Mouse (Mus musculus) midbrain, embryonic 11.5 days (tissue): ENCODE data around the gene Cuta. TPM values are rescaled to one million over a fixed set of nuclear protein-coding genes. Genes with fewer than 3 reads are reported as not detected.
"Not testable (repeated sequence)": the region's sequence is repeated elsewhere in the genome, so short reads cannot be mapped to it uniquely, and the experiment has no call there.

Experiments
- ATAC-seq: fragments of 200-750 bp; cut with Nextera tagmentation; 2 replicates; pipeline ENCODE4 v1.8.0; 2017; ENCODE audit warnings: moderate TSS enrichment, moderate library complexity; ENCODE audit not compliant: low FRiP score
- DNase-seq: peaks from one replicate; pipeline ENCODE4 v3.0.0; 2015; ENCODE audit warnings: low spot score; ENCODE audit errors: missing footprints
- H3K27ac ChIP-seq: fragments of 300-500 bp; sonication (generic); 2 replicates; pipeline ENCODE4 v1.5.1; 2014; ENCODE audit warnings: low read depth, low read length
- H3K27me3 ChIP-seq: fragments of 300-500 bp; sonication (generic); 2 replicates; pipeline ENCODE4 v1.6.1; 2014; ENCODE audit warnings: mild to moderate bottlenecking, low read length, moderate library complexity, mixed read lengths; ENCODE audit not compliant: control insufficient read depth, insufficient read depth
- H3K36me3 ChIP-seq: fragments of 300-500 bp; sonication (generic); 2 replicates; pipeline ENCODE4 v1.6.1; 2014; ENCODE audit warnings: mild to moderate bottlenecking, low read length, moderate library complexity, mixed read lengths; ENCODE audit not compliant: control insufficient read depth, insufficient read depth
- H3K4me1 ChIP-seq: fragments of 300-500 bp; sonication (generic); 2 replicates; pipeline ENCODE4 v1.6.1; 2014; ENCODE audit warnings: low read length; ENCODE audit not compliant: control insufficient read depth, insufficient read depth
- H3K4me2 ChIP-seq: fragments of 300-500 bp; sonication (generic); 2 replicates; pipeline ENCODE4 v1.6.1; 2014; ENCODE audit warnings: mild to moderate bottlenecking, moderate library complexity
- H3K4me3 ChIP-seq: fragments of 300-500 bp; sonication (generic); 2 replicates; pipeline ENCODE4 v1.5.1; 2014; ENCODE audit warnings: low read depth, low read length
- H3K9ac ChIP-seq: fragments of 300-500 bp; sonication (generic); 2 replicates; pipeline ENCODE4 v1.6.1; 2014; ENCODE audit warnings: low read length
- H3K9me3 ChIP-seq: fragments of 300-500 bp; sonication (generic); 2 replicates; pipeline ENCODE4 v1.6.1; 2016; ENCODE audit warnings: low read length; ENCODE audit not compliant: control insufficient read depth
- WGBS: fragments of 180-500 bp; shearing (Covaris S2); extraction: QIAGEN DNeasy Blood & Tissue Kit; methylation state at CpG from one replicate; pipeline ENCODE4 v1.1.7; 2014; 5-methylcytosine and 5-hydroxymethylcytosine counted together
- polyA plus RNA-seq: library from polyadenylated mRNA; unstranded; fragments of >200 nt; fragmentation: Nextera tagmentation; extraction: Ambion mirVana; gene quantifications from 2 replicates; pipeline ENCODE4 v1.2.1, GENCODE M21; 2014

Cuta gene
- polyA plus RNA-seq, 1 experiment from 2014 or later: 157 TPM

DNA sequence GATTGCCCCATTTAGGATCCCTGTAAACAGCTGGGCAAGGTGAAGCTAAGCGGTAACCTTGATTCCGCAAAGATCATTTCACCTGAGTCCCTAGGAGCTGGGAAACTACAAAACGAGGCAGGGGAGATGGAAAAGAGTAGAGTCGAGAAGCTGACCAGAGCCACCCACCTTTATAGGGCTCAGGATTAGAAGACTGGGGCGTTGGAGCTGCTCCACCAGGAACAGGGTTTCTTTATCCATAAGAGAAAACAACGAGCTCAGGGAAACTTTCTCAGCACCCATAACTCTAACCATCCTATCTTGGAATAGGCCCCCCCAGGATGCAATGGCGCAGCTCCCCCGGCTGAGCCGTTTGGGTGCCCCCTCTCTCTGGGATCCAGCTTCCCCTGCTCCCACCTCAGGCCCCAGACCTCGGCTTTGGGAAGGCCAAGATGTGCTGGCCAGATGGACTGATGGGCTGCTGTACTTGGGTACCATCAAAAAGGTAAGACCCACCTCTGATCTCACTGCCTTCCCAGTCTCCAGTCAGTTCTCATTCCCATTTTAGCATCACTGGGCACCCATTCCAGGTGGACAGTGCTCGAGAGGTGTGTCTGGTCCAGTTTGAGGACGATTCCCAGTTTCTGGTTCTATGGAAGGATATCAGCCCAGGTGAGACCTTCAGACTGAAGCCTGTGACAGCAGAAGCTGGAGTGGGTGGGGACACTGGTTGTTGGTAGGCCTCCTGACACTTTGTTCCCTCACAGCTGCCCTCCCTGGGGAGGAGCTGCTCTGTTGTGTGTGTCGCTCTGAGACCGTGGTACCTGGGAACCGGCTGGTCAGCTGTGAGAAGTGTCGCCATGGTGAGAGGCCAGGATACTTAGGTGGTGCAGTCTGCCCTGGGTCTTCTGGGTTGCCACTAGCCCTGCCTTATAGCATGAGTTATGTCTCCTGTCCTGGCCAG, 5.2 kb downstream of the Cuta start:
- Histone ChIP-seq H3K4me1 (peaks cover 24% of the 10 kb centered on the region), H3K4me3 (no peak overlapping the region), H3K9ac (no peak overlapping the region), H3K9me3 (no peaks in the 10 kb centered on the region), H3K36me3 (peaks cover 4% of the 10 kb centered on the region), H3K27me3 (no peaks in the 10 kb centered on the region), H3K27ac (no peak overlapping the region), H3K4me2 (peak overlapping the region; percentile 61)
- ATAC-seq (no peak), DNase-seq (peak; percentile 82)
- 84% methylated on average over 16 of the region's 16 CpGs for WGBS

DNA sequence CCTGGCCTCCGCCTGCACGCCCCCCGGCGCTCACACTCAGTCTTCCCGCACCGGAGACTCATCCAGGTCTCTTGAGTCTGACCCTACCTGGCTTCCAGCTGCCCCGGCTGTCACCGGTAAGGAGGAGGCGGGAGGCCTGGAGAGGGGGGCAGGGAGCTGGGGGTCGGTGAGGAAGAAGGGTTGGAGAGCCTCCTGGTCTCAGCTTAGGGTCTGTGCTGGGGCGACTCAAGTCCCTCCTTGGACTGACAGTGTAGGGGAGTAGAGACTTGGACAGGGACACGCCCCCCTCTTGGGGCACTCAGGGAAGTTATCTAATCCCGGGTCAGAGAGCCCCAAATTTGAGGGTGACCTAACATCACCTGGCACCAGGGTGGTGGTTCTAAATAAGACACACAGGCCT, 6.0 kb downstream of the Cuta start:
- peak overlapping the region; percentile 61 for H3K4me2 ChIP-seq
- ATAC-seq (peak; percentile 51), DNase-seq (no peak)
- H3K4me3 ChIP-seq: peak overlapping the region; percentile 55
- peaks cover 20% of the 10 kb centered on the region for H3K4me1 ChIP-seq
- H3K27me3 ChIP-seq: no peaks in the 10 kb centered on the region
- 6% methylated on average over 13 of the region's 13 CpGs for WGBS
- H3K27ac ChIP-seq: no peak overlapping the region; the same call in 1 of the 2 replicates
- no peaks in the 10 kb centered on the region for H3K9me3 ChIP-seq
- H3K9ac ChIP-seq: peak overlapping the region; percentile 64
- H3K36me3 ChIP-seq: peaks cover 4% of the 10 kb centered on the region

DNA sequence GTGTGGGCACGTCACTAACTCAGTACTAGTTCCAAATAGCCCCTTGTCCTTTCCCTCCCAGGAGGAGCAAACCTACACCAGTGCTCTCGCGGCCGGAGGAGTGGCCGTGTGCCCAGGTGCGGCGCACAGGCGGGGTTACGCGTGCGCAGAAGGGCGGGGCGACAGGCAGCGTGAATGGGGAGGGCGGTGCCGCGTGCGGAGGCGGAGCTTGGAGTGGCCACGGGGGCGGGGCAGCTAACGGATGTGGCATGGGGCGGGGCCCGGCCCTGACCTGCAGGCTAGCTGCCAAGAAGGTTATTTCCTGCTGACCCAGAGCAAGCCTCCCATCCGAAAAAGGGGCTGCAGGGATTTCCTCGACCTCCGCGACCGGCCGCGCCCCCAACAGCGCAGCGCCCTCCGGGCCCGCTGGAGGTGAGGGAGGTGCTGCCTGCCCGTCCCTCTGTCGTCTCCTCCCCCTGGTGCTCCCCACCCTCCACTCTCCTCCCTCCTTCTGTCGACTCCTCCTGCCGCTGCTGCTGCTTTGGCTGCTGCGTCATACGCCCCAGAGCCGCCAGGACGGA, 6.5 kb downstream of the Cuta start, which contains the start of gene Phf1:
Gene Phf1 (plus strand): TSS at position 214 of the 560 bp plus-strand sequence.
- peak within 1 kb of the TSS; percentile 55 for H3K4me3 ChIP-seq
- ATAC-seq (peak; percentile 83), DNase-seq (peak; percentile 99)
- peaks cover 15% of the 10 kb centered on the region for H3K4me1 ChIP-seq
- H3K9ac ChIP-seq: peak within 1 kb of the TSS; percentile 64
- no peaks in the 10 kb centered on the region for H3K9me3 ChIP-seq
- WGBS: under 1% methylated on average over 34 of the region's 43 CpGs
- H3K27ac ChIP-seq: no peak within 1 kb of the TSS; the same call in 1 of the 2 replicates
- H3K4me2 ChIP-seq: peak within 1 kb of the TSS; percentile 61
- H3K27me3 ChIP-seq: no peaks in the 10 kb centered on the region
- H3K36me3 ChIP-seq: peaks cover 4% of the 10 kb centered on the region

DNA sequence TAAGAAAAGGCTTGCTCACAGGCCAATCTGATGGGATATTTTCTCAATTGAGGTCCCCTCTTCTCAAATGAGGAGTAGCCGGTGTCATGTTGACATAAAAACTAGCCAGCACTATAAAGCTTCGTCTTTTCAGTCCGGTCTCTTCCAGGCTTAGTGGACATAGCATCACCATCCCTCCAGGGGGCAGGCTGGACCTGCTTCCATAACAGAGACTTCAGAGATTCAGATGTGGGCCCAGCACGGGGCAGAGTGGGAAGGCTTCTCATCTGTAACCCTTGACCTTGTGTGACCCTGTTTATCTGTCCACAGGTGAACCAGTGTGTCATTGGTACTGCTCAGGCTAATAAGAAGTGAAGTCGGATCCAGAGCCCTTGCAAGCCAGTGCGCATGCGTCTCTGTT, 7.6 kb downstream of the Cuta start:
- H3K4me3 ChIP-seq, ATAC-seq, H3K9me3 ChIP-seq, H3K4me2 ChIP-seq, H3K27ac ChIP-seq, H3K27me3 ChIP-seq, H3K36me3 ChIP-seq, H3K9ac ChIP-seq: not testable (repeated sequence)
- 72% methylated on average over 7 of the region's 7 CpGs for WGBS
- H3K4me1 ChIP-seq: peaks cover 13% of the 10 kb centered on the region
- DNase-seq: peak; percentile 87

DNA sequence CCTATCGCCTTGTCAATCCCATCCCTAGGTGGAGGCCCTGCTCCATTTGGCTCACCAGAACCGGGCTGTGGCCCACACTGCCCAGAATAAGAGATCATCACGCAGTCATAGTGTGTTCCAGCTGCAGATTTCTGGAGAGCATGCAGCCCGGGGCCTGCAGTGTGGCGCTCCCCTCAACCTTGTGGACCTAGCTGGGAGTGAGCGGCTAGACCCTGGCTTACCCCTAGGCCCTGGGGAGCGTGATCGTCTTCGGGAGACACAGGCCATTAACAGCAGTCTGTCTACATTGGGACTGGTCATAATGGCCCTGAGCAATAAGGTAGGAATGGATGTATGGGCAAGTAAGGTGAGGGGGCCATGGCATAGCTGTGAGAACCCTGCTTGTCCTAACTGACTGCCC, 14.0 kb downstream of the Cuta start:
- not testable (repeated sequence) for H3K9ac ChIP-seq, H3K9me3 ChIP-seq, ATAC-seq, H3K27me3 ChIP-seq, H3K4me1 ChIP-seq, H3K4me3 ChIP-seq, H3K36me3 ChIP-seq, H3K4me2 ChIP-seq, H3K27ac ChIP-seq
- peak; percentile 28 for DNase-seq
- WGBS: 96% methylated on average over 9 of the region's 9 CpGs

DNA sequence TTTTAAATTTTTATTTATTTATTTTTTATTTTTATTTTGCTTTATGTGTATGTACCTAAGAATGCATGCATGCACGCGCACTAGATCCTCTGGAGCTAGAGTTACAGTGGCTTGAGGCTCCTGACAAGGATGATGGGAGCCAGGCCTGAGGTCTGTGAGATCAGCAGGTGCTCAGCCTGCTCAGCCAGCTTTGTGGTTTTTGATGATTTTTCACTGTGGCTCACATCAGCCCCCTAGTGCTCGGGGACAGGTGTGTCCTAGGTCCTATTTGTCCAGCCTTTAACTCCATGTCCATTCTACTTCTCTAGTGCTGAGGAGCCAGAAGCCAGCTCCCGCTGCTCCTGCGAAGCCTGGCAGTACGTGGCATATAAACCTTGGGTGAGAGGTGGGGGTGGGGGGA, 17.0 kb downstream of the Cuta start:
- 98% methylated on average over 5 of the region's 6 CpGs for WGBS
- H3K4me1 ChIP-seq, H3K4me2 ChIP-seq, ATAC-seq, H3K4me3 ChIP-seq, DNase-seq, H3K36me3 ChIP-seq, H3K9ac ChIP-seq, H3K27me3 ChIP-seq, H3K27ac ChIP-seq, H3K9me3 ChIP-seq: not testable (repeated sequence)

DNA sequence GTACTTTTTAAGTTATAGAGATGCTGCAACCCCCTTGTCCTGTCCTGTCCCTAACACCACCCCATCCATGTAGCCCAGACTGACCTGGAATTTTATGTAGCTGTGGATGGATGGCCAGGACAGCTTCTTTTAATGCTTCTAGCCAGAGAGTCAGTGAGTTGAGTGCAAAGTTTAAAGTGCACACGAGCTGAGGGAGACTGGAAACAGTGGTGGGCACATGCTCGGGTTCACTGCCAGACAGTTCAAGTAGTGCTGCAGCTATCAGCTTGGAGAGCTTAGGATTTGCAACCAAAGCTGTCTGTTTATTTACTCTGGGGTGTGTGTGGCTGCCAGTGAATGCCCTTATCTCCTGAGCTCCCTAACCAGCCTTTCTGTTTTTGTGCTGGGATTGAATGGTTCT, 19.9 kb downstream of the Cuta start:
- not testable (repeated sequence) for H3K9me3 ChIP-seq, H3K36me3 ChIP-seq, H3K27ac ChIP-seq, H3K27me3 ChIP-seq, H3K4me1 ChIP-seq, DNase-seq, H3K4me3 ChIP-seq, ATAC-seq, H3K4me2 ChIP-seq, H3K9ac ChIP-seq
- WGBS: 76% methylated on average over 2 of the region's 2 CpGs

DNA sequence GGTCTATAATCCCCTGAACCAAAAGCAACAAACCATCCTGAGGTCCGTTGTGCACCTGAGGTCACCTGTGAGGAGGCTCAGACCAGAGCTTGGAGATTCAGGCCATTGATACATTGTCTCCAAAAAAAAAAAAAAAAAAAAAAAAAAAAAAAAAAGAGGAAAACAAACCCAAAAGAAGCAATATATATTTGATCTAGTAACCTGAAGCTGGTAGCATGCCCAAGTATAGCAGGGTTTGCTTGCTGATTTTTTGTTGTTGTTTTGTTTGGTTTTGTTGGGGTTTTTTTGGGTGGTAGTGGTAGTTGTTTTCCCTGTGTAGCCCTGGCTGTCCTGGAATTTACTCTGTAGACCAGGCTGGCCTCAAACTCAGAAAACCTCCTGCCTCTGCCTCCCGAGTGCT, 21.0 kb downstream of the Cuta start:
- Histone ChIP-seq H3K4me2 (peak overlapping the region; percentile 48), H3K9me3 (no peaks in the 10 kb centered on the region), H3K27me3 (no peaks in the 10 kb centered on the region), H3K36me3 (no peaks in the 10 kb centered on the region; the same call in 1 of the 2 replicates), H3K9ac (0 out of 2 replicates have a peak overlapping the region, but pooled peaks have one; percentile 24), H3K4me1 (peaks cover 6% of the 10 kb centered on the region; the same call in 1 of the 2 replicates), H3K4me3 (peak overlapping the region; percentile 65), H3K27ac (no peak overlapping the region)
- 68% methylated on average over 2 of the region's 2 CpGs for whole genome bisulfite sequencing
- DNase-seq (peak; percentile 33), ATAC-seq (no peak)

DNA sequence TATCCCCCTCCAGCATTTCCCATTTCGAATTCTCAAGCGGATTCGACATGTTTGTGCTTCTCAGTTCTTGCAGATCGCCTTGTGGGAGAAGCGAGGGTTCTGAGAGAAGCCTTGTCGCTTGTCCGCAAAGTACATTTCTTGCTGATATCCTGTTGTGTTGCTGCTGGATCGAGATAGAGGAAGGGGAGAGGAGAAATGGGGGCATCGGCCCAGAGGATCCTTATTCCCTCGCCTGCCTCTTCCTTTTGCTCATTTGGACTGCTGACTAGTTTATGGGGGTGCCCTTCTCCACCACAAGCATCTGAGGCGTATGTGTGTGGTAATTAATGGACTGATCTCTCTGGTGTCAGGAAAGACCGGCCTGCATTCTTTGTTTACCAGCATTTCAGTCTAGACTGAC, 21.8 kb downstream of the Cuta start:
- 4% methylated on average over 12 of the region's 12 CpGs for WGBS
- Histone ChIP-seq H3K4me3 (peak overlapping the region; percentile 65), H3K9ac (peak overlapping the region; percentile 75), H3K4me2 (peak overlapping the region; percentile 48)
- not testable (repeated sequence) for H3K36me3 ChIP-seq, ATAC-seq, H3K27me3 ChIP-seq, H3K27ac ChIP-seq, H3K9me3 ChIP-seq, H3K4me1 ChIP-seq
- peak; percentile 83 for DNase-seq
